Mouse (Mus musculus) embryonic fibroblast, embryonic 13.5 days (primary cell): ENCODE results near the gene Gm49378.

ENCODE experiments used
- CTCF ChIP-seq: IDR thresholded peaks from 2 replicates; pipeline ENCODE4 v1.5.1; 2011; ENCODE audit warnings: mild to moderate bottlenecking, control low read depth, low read length, moderate library complexity, borderline replicate concordance; ENCODE audit not compliant: insufficient read depth
- POLR2A ChIP-seq: IDR thresholded peaks from 2 replicates; pipeline ENCODE4 v1.6.1; 2011; ENCODE audit warnings: low read depth, mild to moderate bottlenecking, control low read depth, low read length, moderate library complexity

DNA sequence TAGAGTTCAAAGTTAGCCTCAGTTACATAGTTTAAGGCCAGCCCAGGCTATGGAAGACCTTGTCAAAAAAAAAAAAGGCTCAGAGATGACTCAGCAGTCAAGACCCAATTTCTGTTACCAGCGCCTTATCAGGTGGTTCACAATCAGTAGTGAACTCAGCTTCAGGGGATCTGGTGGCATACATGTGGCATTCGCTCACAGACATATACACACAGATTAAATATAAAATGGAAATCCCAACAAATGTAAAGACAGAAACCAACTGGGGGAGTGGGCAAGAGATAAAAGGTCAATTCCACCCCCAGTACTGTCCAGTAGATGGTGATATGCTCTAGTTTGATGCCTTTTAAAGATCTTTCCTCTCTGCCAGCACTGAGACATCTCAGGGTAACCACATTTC is 51.5 kb downstream of the Gm49378 start:
- TF ChIP-seq POLR2A (no peak), CTCF (no peak)
